Mouse (Mus musculus): ENCODE measurements around the gene Ifi35. TPM values are rescaled to one million over a fixed set of nuclear protein-coding genes. Genes with fewer than 3 reads are reported as not detected.

The Ifi35 gene
- 24.2 and 24.5 TPM in 2 replicates for polyA plus RNA-seq (2015; fragmentation: Nextera tagmentation; extraction: Ambion mirVana)

DNA sequence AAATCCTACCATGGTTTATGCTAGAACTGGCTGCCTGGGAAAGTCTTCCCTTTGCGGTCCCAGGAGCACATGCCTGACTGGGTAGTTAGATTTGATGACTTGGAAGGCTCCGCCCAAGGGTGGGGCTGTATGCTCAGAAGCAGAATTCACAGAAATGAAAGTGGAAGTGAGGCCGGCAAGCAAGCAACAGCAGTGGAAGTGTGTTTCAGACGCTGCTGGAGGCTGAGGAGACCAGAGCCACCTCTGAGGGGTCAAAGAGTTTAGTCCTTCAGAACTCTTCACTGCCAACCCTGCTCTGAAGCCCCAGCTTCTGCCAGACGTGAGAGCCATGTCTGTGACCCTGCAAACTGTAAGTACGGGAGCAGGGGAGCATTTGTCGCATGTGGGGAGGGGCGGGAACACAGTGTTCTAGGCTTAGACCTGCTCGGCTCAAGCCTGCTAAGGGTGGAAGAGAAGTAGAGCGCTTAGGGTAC, at the start of gene Ifi35:
Gene Ifi35, plus strand, starts transcription at position 134 of the 473 bp plus-strand sequence.
- Histone ChIP-seq H3K9ac (peak within 1 kb of the TSS; percentile 37; the same call in 1 of the 2 replicates), H3K27ac (peak within 1 kb of the TSS; percentile 82), H3K27me3 (replicated peaks) (no peaks in the 10 kb centered on the region), H3K4me1 (peaks cover 23% of the 10 kb centered on the region), H3K4me2 (peak within 1 kb of the TSS; percentile 54), H3K9me3 (no peaks in the 10 kb centered on the region), H3K4me3 (replicated peaks) (peak within 1 kb of the TSS; percentile 53), H3K36me3 (peaks cover 20% of the 10 kb centered on the region)
- peak; percentile 84 for ATAC-seq (ENCODE audit: insufficient read depth, low FRiP score, low read depth)
- WGBS: 12% methylated on average over 10 of the region's 10 CpGs

DNA sequence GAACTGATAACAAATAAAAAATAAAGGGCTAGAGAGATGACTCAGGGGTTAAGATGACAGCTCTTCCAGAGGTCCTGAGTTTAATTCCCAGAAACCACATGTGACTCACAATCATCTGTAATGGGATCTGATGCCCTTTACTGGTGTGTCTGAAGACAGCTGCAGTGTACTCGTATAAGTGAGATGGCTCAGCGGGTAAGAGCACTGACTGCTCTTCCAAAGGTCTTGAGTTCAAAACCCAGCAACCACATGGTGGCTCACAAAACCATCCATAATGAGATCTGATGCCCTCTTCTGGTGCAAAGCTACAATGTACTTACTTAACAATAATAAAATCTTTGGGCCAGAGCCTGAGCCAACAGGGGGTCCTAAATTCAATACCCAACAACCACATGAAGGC, 32.9 kb upstream of the Ifi35 start:
- no peak overlapping the region for H3K4me2 ChIP-seq
- no peaks in the 10 kb centered on the region for H3K9me3 ChIP-seq
- no peak overlapping the region for H3K4me3 ChIP-seq (replicated peaks)
- H3K4me1 ChIP-seq: peaks cover 5% of the 10 kb centered on the region
- H3K9ac ChIP-seq: no peak overlapping the region
- H3K27me3 ChIP-seq (replicated peaks): no peaks in the 10 kb centered on the region
- ATAC-seq (ENCODE audit: insufficient read depth, low FRiP score, low read depth): no peak
- H3K36me3 ChIP-seq: peaks cover 14% of the 10 kb centered on the region
- H3K27ac ChIP-seq: no peak overlapping the region
- WGBS: 83% methylated on average over 2 of the region's 2 CpGs

DNA sequence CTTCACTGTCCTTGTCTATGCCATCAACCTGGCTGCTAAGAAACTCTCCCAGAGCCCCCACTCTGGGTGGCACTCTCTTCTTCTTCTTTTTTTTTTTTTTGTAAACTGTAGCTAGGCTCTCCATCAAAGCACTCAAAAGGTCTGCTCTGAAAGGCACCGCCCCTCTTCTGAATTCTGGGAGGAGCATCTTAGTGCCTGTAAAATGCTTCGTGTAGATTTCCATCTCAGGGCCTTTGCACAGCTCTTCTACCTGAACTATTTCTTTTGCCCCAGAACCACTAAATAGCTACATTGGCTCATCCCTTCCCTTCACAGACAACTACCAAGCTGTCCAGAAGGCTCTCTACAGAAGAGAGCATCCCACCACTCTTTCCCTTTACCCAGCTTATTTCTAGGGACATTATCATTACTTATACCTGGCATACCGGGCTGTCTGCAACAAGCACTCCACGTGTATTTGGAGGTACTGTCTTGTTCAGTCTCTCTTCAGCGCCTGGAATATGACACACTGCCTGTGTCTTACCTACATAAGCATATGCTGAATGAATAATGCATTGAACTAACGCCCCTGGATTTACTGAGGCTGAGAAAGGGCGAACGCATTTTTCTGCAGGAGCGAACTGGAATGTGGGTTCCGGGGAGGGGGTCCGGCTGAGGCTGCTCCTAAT, 31.6 kb upstream of the Ifi35 start:
- H3K4me1 ChIP-seq: peaks cover 5% of the 10 kb centered on the region
- peak overlapping the region; percentile 59; the same call in 1 of the 2 replicates for H3K27ac ChIP-seq
- 0 out of 2 replicates have a peak, but pooled peaks have one; percentile 5 for ATAC-seq (ENCODE audit: insufficient read depth, low FRiP score, low read depth)
- peak overlapping the region; percentile 88 for H3K4me2 ChIP-seq
- WGBS: 2% methylated on average over 11 of the region's 11 CpGs
- no peaks in the 10 kb centered on the region for H3K9me3 ChIP-seq
- no peaks in the 10 kb centered on the region for H3K27me3 ChIP-seq (replicated peaks)
- peak overlapping the region; percentile 77 for H3K9ac ChIP-seq
- peaks cover 7% of the 10 kb centered on the region; the same call in 1 of the 2 replicates for H3K36me3 ChIP-seq
- peak overlapping the region; percentile 88 for H3K4me3 ChIP-seq (replicated peaks)

DNA sequence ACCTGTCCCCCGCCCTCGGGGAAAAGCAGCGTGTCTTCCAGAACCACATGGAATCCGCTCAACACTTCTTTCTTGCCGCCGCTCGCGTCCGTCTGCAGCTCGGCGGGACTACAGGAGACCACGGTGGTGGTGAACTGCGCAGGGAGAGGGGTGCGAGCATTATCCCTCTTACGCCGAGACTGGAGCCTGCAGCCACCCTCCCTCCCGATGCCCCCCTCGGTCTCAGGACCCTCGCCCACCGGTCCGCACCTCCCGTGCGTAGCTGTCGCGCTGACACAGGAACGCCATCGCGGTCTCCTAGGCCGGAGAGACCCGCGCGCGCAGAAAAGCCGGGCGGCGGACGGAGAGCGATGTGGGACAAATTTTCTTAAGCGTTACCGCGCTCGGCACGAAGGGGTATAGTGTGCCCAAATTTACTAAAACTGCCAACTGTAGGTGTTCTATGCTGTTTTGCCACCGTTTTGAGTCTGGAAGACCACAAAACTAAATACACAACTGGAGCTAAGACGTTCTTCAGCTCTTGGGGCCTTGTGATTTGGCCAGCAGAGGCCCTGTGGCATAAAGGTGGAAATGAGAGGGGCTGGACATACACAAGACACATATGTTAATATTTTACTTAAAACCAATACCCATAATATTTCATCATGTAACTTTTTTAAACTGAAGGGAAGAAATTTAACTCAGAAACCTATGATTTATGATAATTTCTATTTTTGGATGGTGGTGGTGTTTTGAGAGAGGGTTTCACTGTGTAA, 30.9 kb upstream of the Ifi35 start, which contains the start of gene Aarsd1:
Gene Aarsd1, minus strand, starts transcription at position 515 of the 755 bp plus-strand sequence.
- H3K27ac ChIP-seq: peak within 1 kb of the TSS; percentile 59
- H3K4me3 ChIP-seq (replicated peaks): peak within 1 kb of the TSS; percentile 88
- peaks cover 7% of the 10 kb centered on the region; the same call in 1 of the 2 replicates for H3K36me3 ChIP-seq
- under 1% methylated on average over 45 of the region's 45 CpGs for WGBS
- peak within 1 kb of the TSS; percentile 88 for H3K4me2 ChIP-seq
- peak within 1 kb of the TSS; percentile 77 for H3K9ac ChIP-seq
- peaks cover 5% of the 10 kb centered on the region for H3K4me1 ChIP-seq
- H3K9me3 ChIP-seq: no peaks in the 10 kb centered on the region
- H3K27me3 ChIP-seq (replicated peaks): no peaks in the 10 kb centered on the region
- peak; percentile 71 for ATAC-seq (ENCODE audit: insufficient read depth, low FRiP score, low read depth)

- Histone ChIP-seq H3K36me3 (peaks cover 2% of the 10 kb centered on the region; the same call in 1 of the 2 replicates), H3K4me1 (peaks cover 8% of the 10 kb centered on the region), H3K4me3 (replicated peaks) (no peak overlapping the region), H3K27me3 (replicated peaks) (no peaks in the 10 kb centered on the region), H3K27ac (no peak overlapping the region), H3K9ac (no peak overlapping the region), H3K9me3 (no peaks in the 10 kb centered on the region), H3K4me2 (no peak overlapping the region)
- 54% methylated on average over 6 of the region's 6 CpGs for WGBS
- no peak for ATAC-seq (ENCODE audit: insufficient read depth, low FRiP score, low read depth)
Observed at GRCm38 (mm10) chr11:101418991-101419390, 29.2 kb upstream of the Ifi35 start.

DNA sequence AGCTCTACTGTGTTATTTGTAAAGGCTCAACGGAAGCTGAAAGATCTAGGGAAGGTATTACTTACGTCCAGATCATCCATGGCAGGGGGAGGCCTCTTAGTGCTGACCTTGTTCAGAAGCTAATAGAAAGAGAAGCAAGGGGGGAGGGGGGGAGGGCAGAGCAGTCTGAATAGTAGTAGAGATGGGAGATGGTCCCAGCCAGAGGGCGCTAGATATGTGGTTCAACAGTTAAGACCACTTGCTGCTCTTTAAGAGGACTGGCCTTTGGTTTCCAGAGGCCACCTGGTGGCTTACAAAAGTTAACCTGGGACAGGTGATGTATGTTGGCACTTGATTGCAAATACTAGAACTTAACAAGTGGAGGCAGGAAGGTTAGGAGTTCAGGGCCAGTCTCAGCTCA, 28.6 kb upstream of the Ifi35 start:
- Histone ChIP-seq H3K27ac (no peak overlapping the region), H3K9ac (no peak overlapping the region), H3K27me3 (replicated peaks) (no peaks in the 10 kb centered on the region), H3K4me3 (replicated peaks) (no peak overlapping the region), H3K4me1 (peaks cover 14% of the 10 kb centered on the region), H3K9me3 (no peaks in the 10 kb centered on the region), H3K36me3 (no peaks in the 10 kb centered on the region), H3K4me2 (no peak overlapping the region)
- WGBS: 28% methylated on average over 3 of the region's 3 CpGs
- no peak for ATAC-seq (ENCODE audit: insufficient read depth, low FRiP score, low read depth)

GRCm38 (mm10) chr11:101420148-101420547, 28.1 kb upstream of the Ifi35 start:
- H3K9me3 ChIP-seq: no peaks in the 10 kb centered on the region
- peaks cover 14% of the 10 kb centered on the region for H3K4me1 ChIP-seq
- WGBS: 86% methylated on average over 5 of the region's 5 CpGs
- no peak overlapping the region for H3K4me2 ChIP-seq
- no peak overlapping the region for H3K27ac ChIP-seq
- no peaks in the 10 kb centered on the region for H3K27me3 ChIP-seq (replicated peaks)
- no peaks in the 10 kb centered on the region for H3K36me3 ChIP-seq
- H3K4me3 ChIP-seq (replicated peaks): no peak overlapping the region
- no peak overlapping the region for H3K9ac ChIP-seq
- no peak for ATAC-seq (ENCODE audit: insufficient read depth, low FRiP score, low read depth)

GRCm38 (mm10) chr11:101424105-101424851, 23.9 kb upstream of the Ifi35 start, which contains the start of gene Gm27029:
TSS of gene Gm27029 (minus strand) at chr11:101424796.
- H3K27ac ChIP-seq: peak within 1 kb of the TSS; percentile 90
- H3K9ac ChIP-seq: peak within 1 kb of the TSS; percentile 51
- no peaks in the 10 kb centered on the region for H3K9me3 ChIP-seq
- H3K4me2 ChIP-seq: peak within 1 kb of the TSS; percentile 86
- peaks cover 20% of the 10 kb centered on the region for H3K4me1 ChIP-seq
- H3K36me3 ChIP-seq: peaks cover under 1% of the 10 kb centered on the region; the same call in 1 of the 2 replicates
- H3K27me3 ChIP-seq (replicated peaks): no peaks in the 10 kb centered on the region
- ATAC-seq (ENCODE audit: insufficient read depth, low FRiP score, low read depth): peak; percentile 48; the same call in 1 of the 2 replicates
- peak within 1 kb of the TSS; percentile 85 for H3K4me3 ChIP-seq (replicated peaks)
- 3% methylated on average over 23 of the region's 23 CpGs for WGBS

- no peaks in the 10 kb centered on the region for H3K9me3 ChIP-seq
- H3K4me2 ChIP-seq: peak within 1 kb of the TSS; percentile 86
- H3K36me3 ChIP-seq: peaks cover 8% of the 10 kb centered on the region
- peak within 1 kb of the TSS; percentile 90 for H3K27ac ChIP-seq
- under 1% methylated on average over 81 of the region's 81 CpGs for WGBS
- no peaks in the 10 kb centered on the region for H3K27me3 ChIP-seq (replicated peaks)
- H3K9ac ChIP-seq: peak within 1 kb of the TSS; percentile 51
- H3K4me3 ChIP-seq (replicated peaks): peak within 1 kb of the TSS; percentile 85
- peak; percentile 90 for ATAC-seq (ENCODE audit: insufficient read depth, low FRiP score, low read depth)
- peaks cover 20% of the 10 kb centered on the region for H3K4me1 ChIP-seq
Observed at GRCm38 (mm10) chr11:101424925-101425813, 23.0 kb upstream of the Ifi35 start, which contains the start of the genes Rundc1 and Ptges3l. TSS of gene Rundc1 (plus strand) at chr11:101425085. TSS of gene Ptges3l (minus strand) at chr11:101425333.

DNA sequence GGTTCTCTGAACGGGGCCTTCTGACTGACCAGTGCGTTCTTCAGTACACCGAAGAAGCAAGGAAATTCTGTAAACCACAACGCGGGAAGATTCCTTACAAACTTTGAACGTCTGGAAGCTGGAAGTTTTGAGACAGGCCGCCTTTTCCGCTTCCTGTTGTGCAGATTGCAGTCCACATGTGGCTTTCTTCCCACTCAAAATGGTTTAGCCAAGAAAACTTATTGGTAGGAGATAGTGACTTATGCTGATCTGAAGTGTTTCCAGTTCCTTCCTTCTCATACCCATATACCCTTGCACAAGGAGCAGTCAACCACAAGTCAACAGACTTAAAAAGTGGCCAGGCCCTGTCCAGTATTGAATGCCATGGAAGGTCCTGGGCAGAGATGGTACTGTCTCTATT, 22.0 kb upstream of the Ifi35 start:
- H3K27ac ChIP-seq: no peak overlapping the region
- ATAC-seq (ENCODE audit: insufficient read depth, low FRiP score, low read depth): no peak
- 54% methylated on average over 8 of the region's 8 CpGs for WGBS
- H3K4me1 ChIP-seq: peaks cover 20% of the 10 kb centered on the region
- peak overlapping the region; percentile 86 for H3K4me2 ChIP-seq
- no peak overlapping the region for H3K9ac ChIP-seq
- peak overlapping the region; percentile 85 for H3K4me3 ChIP-seq (replicated peaks)
- no peaks in the 10 kb centered on the region for H3K9me3 ChIP-seq
- H3K36me3 ChIP-seq: peaks cover 14% of the 10 kb centered on the region
- no peaks in the 10 kb centered on the region for H3K27me3 ChIP-seq (replicated peaks)
